Mouse (Mus musculus) embryonic facial prominence, embryonic 15.5 days (tissue): ENCODE measurements around the gene Dpf1. TPM values are rescaled to one million over a fixed set of nuclear protein-coding genes. Genes with fewer than 3 reads are reported as not detected.
A peak's percentile ranks its signal among the peaks of the same experiment; 100 is the strongest.

Experiments used
- ATAC-seq: fragments of 200-750 bp; cut with Nextera tagmentation; 2 replicates; pipeline ENCODE4 v1.8.0; 2017; ENCODE audit warnings: low read depth, moderate TSS enrichment; ENCODE audit not compliant: insufficient number of reproducible peaks, low FRiP score, low TSS enrichment
- H3K27ac ChIP-seq: fragments of 300-500 bp; sonication (generic); replicated peaks from 2 replicates; pipeline ENCODE4 v1.5.1; 2015; ENCODE audit warnings: mild to moderate bottlenecking, inconsistent platforms
- H3K27me3 ChIP-seq: fragments of 300-500 bp; sonication (generic); 2 replicates; pipeline ENCODE4 v1.6.1; 2015; ENCODE audit warnings: inconsistent platforms
- H3K36me3 ChIP-seq: fragments of 300-500 bp; sonication (generic); 2 replicates; pipeline ENCODE4 v1.6.1; 2015; ENCODE audit warnings: mild to moderate bottlenecking, inconsistent platforms
- H3K4me1 ChIP-seq: fragments of 300-500 bp; sonication (generic); 2 replicates; pipeline ENCODE4 v1.6.1; 2015; ENCODE audit warnings: inconsistent platforms
- H3K4me2 ChIP-seq: fragments of 300-500 bp; sonication (generic); replicated peaks from 2 replicates; pipeline ENCODE4 v1.6.1; 2015; ENCODE audit warnings: mild to moderate bottlenecking, inconsistent platforms
- H3K4me3 ChIP-seq: fragments of 300-500 bp; sonication (generic); replicated peaks from 2 replicates; pipeline ENCODE4 v1.5.1; 2015; ENCODE audit warnings: mild to moderate bottlenecking, inconsistent platforms
- H3K9ac ChIP-seq: fragments of 300-500 bp; sonication (generic); 2 replicates; pipeline ENCODE4 v1.6.1; 2015; ENCODE audit warnings: inconsistent platforms
- H3K9me3 ChIP-seq: fragments of 300-500 bp; sonication (generic); replicated peaks from 2 replicates; pipeline ENCODE4 v1.6.1; 2016; ENCODE audit warnings: inconsistent platforms
- WGBS: fragments of 180-500 bp; shearing (Covaris S2); methylation state at CpG from one replicate; pipeline ENCODE4 v1.1.7; 2015; 5-methylcytosine and 5-hydroxymethylcytosine counted together
- polyA plus RNA-seq: library from polyadenylated mRNA; unstranded; fragments of >200 nt; fragmentation: Nextera tagmentation; extraction: Ambion mirVana; gene quantifications from 2 replicates; pipeline ENCODE4 v1.2.1, GENCODE M21; 2015

Gene Dpf1
- polyA plus RNA-seq, 1 experiment from 2014 or later = 20.4 TPM

DNA sequence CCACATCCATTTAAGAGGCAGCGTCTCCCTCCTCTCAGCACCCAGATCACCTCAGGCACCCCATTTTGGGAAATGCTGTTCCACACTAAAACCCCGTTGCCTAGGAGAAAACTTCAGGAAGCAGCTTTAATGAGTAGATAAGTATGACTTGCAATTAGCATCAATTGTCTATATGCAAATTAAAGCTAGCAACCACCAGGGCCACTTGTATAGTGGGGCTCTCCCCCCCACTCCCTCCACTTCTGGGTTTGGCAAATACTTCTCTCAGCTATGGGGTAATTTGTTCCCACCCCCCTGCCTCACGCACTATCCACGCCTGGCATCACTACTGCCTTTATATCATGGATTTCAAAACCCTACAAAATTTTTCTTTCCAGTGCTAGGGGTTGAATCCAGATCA is 41.8 kb downstream of the Dpf1 start:
- Histone ChIP-seq H3K9ac (no peak overlapping the region), H3K27ac (no peak overlapping the region), H3K4me1 (peaks cover 14% of the 10 kb centered on the region), H3K4me3 (no peak overlapping the region), H3K36me3 (peaks cover 47% of the 10 kb centered on the region), H3K9me3 (no peaks in the 10 kb centered on the region), H3K27me3 (no peaks in the 10 kb centered on the region), H3K4me2 (no peak overlapping the region)
- ATAC-seq = no peak
- 79% methylated on average over 4 of the region's 4 CpGs for WGBS

DNA sequence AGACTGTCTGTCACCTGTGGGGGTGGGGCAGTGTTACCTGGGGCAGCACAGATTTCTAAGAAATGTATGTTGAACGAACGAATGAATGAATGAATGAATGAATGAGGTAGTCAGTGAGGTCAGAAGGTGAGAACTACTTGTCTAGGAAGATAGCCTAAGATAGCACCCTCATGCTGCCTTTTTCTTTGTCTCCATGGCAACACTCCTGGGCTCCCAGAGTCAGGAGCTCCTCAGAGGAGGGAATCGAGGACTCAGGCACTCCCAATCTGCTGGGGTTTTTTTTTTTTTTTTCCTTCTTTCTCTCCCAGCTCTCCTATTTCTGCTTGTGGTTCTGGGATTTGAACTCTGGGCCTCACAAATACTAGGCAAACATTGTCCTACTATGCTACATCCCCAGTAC is 42.5 kb downstream of the Dpf1 start:
- H3K4me3 ChIP-seq = no peak overlapping the region
- no peaks in the 10 kb centered on the region for H3K9me3 ChIP-seq
- ATAC-seq = no peak
- H3K27ac ChIP-seq = no peak overlapping the region
- H3K4me2 ChIP-seq = no peak overlapping the region
- peaks cover 13% of the 10 kb centered on the region for H3K4me1 ChIP-seq
- H3K36me3 ChIP-seq = peaks cover 49% of the 10 kb centered on the region
- H3K27me3 ChIP-seq = no peaks in the 10 kb centered on the region
- no peak overlapping the region for H3K9ac ChIP-seq
- WGBS = 78% methylated on average over 3 of the region's 3 CpGs

DNA sequence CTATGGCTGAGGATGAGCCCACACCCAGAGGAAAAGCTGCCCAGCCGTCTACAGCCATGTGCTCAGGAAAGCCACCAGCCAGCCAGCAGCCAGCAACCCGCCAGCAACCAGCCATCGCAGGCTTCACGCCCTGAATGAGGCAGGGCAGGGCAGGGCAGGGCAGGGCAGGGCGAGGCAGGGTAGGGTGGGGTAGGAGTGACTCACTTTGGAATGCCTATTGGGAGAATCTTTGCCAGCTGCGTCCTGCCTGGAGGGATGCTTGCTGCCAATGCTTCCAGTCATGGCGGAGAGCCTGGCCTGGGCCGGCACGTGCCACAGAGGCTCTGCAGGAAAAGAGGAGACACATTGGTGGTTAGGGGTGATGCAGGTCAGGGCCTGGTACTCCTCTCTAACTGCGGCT is 46.7 kb downstream of the Dpf1 start:
- 67% methylated on average over 10 of the region's 10 CpGs for WGBS
- Histone ChIP-seq H3K27ac (no peak overlapping the region), H3K9ac (no peak overlapping the region), H3K4me3 (no peak overlapping the region), H3K36me3 (peaks cover 77% of the 10 kb centered on the region), H3K9me3 (no peaks in the 10 kb centered on the region), H3K4me2 (no peak overlapping the region), H3K4me1 (no peaks in the 10 kb centered on the region), H3K27me3 (no peaks in the 10 kb centered on the region)
- ATAC-seq = 0 out of 2 replicates have a peak, but pooled peaks have one; percentile 16

DNA sequence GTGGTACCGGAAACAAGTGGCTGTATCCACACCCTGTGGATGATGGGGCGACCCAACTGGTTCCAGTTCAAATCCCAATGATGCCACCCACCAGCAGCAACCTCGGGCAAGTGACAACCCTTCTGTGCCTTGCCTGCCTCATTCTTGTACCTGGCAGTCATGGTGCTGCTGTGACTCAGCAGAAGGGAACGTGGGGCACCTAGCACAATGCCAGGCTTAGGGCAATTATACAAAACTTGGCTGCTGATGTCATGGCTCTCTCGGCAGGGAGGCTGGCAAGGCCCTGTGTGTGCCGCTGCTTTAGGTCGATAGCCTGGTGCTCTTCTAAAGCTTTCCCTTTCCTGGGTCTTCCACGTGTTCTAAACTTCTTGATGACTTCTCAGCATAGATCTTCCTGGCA is 48.5 kb downstream of the Dpf1 start:
- ATAC-seq = no peak
- H3K9me3 ChIP-seq = no peaks in the 10 kb centered on the region
- H3K27me3 ChIP-seq = no peaks in the 10 kb centered on the region
- no peaks in the 10 kb centered on the region for H3K4me1 ChIP-seq
- H3K4me3 ChIP-seq = no peak overlapping the region
- H3K27ac ChIP-seq = no peak overlapping the region
- peaks cover 82% of the 10 kb centered on the region for H3K36me3 ChIP-seq
- H3K9ac ChIP-seq = no peak overlapping the region
- WGBS = 85% methylated on average over 8 of the region's 8 CpGs
- no peak overlapping the region for H3K4me2 ChIP-seq

DNA sequence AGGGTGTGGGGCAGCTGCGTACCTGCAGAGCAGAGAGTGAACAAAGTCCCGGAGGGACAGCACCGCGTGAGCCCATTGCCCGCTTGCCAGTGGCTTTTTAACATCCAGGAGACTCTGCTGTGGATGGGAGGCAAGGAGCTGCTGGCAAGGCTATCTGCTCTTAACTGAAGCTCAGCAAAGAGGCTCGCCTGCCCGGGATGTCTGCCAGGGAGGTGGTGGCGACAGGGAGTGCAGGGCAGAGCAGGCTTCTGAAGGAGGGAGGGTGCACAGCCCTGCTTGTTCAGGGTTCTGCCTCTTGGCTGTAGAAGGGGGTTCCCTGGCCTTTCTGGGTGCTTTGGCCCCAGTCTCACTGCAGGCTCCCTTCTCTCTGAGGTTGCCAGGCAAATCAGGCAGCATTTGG is 50.4 kb downstream of the Dpf1 start:
- H3K27me3 ChIP-seq = no peaks in the 10 kb centered on the region
- no peaks in the 10 kb centered on the region for H3K9me3 ChIP-seq
- no peak overlapping the region for H3K4me2 ChIP-seq
- no peak overlapping the region for H3K27ac ChIP-seq
- H3K9ac ChIP-seq = no peak overlapping the region
- no peak for ATAC-seq
- 79% methylated on average over 8 of the region's 8 CpGs for WGBS
- H3K4me3 ChIP-seq = no peak overlapping the region
- H3K36me3 ChIP-seq = peaks cover 72% of the 10 kb centered on the region
- no peaks in the 10 kb centered on the region for H3K4me1 ChIP-seq

DNA sequence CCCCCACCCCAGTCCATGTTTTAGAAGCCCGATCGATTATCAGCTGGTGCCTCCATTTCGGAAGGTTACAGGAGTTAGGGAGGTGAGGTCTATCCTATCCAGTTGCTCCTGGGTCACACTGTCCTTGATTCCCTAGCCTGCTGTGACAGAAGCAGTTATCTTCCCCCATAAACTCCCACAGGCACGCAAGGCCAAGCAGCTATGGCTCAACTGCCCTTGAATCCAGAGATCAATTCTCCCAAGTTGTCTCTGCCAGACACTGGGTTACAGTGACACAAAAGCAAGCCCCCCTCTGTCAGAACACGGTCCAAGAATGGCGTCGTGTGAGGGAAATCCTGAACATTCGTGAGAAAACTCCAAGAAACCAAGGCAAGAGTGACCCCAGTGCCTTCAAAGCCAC is 51.7 kb downstream of the Dpf1 start:
- 95% methylated on average over 8 of the region's 8 CpGs for WGBS
- ATAC-seq = no peak
- Histone ChIP-seq H3K36me3 (peaks cover 64% of the 10 kb centered on the region), H3K27me3 (no peaks in the 10 kb centered on the region), H3K27ac (no peak overlapping the region), H3K4me3 (no peak overlapping the region), H3K9ac (no peak overlapping the region), H3K4me2 (no peak overlapping the region), H3K4me1 (no peaks in the 10 kb centered on the region), H3K9me3 (no peaks in the 10 kb centered on the region)

DNA sequence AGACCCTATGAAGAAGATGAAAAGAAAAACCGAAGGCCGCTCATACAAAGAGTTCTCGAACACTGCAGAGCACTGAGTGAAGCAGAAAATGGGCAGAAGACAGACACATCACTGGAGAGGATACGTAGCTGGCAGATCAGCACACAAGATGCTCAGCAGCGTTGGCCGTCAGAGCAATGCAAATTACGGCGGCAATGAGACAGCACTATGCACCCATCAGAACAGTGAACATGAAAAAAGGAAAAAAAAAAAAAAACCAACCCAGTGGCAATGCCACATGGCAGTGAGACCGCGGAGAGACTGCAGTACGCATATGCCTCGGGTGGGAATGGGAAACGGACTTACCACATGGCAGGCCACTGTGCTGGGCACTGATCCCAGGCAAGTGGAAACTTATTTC is 57.7 kb downstream of the Dpf1 start:
- ATAC-seq = no peak
- no peaks in the 10 kb centered on the region for H3K9me3 ChIP-seq
- H3K36me3 ChIP-seq = peaks cover 39% of the 10 kb centered on the region
- no peak overlapping the region for H3K4me3 ChIP-seq
- no peaks in the 10 kb centered on the region for H3K27me3 ChIP-seq
- H3K27ac ChIP-seq = no peak overlapping the region
- no peak overlapping the region for H3K9ac ChIP-seq
- WGBS = 83% methylated on average over 13 of the region's 13 CpGs
- H3K4me2 ChIP-seq = no peak overlapping the region
- H3K4me1 ChIP-seq = no peaks in the 10 kb centered on the region

DNA sequence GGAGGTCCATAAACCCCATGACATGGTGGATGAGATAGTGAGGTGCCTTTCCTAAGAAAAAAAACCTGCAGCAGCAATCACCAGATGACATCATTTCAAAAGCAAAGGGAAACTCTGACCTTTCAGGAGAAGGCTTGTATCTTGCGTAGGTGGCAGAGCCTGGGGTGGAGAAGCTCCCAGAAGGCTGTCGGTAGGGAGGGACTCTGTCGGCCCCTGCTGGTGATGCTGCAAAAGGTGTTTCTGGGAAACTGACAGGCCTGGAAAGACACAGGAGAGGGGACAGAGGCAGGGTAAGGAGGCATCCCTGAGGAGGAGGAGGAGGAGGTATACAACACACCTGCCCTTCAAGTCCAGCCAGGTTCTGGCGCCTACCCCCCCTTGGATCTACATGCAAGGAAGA is 60.3 kb downstream of the Dpf1 start:
- H3K27me3 ChIP-seq = no peaks in the 10 kb centered on the region
- peaks cover 28% of the 10 kb centered on the region for H3K36me3 ChIP-seq
- WGBS = 17% methylated on average over 4 of the region's 4 CpGs
- H3K9me3 ChIP-seq = no peaks in the 10 kb centered on the region
- no peaks in the 10 kb centered on the region for H3K4me1 ChIP-seq
- no peak overlapping the region for H3K4me3 ChIP-seq
- no peak overlapping the region for H3K27ac ChIP-seq
- no peak overlapping the region for H3K4me2 ChIP-seq
- ATAC-seq = no peak
- no peak overlapping the region for H3K9ac ChIP-seq

DNA sequence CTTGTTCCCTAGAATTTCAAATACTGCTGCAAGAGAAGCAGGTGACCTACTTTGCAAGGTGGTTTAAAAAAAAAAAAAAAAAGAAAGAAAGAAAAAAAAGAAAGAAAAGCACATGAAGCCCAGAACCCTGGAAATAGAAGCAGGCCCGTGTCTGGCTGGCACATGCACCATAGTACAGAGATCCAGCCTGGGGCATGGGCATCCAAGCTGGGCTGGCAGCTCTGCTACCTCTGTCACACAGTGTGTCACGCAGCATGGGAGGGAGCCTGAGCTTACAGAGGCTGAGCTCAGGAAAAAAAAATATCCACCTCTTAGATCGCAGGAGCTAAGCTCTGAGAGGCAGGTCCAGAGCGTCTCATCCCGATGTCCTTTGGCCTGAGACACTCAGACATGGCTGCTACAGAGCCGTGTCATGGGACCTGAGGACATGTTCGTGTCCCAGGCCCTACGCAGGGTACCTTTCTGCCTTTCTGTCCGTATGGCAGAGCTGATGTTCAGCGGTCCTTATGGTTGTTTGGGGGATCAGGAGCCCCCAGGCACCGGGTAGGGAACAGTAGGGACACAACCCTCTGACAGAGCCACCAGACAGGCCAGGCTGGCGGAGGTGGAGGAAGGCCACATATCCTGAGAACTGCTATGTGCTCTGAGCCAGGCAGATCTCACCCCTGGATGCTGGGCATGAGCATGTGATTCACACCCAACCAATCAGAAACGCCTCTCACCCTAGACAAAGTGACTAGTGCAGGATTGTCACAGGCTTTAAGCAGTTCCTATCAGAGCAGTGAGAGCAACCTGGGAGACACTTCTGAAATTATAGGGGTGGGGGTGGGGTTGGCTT is 63.6 kb downstream of the Dpf1 start:
- no peaks in the 10 kb centered on the region for H3K4me1 ChIP-seq
- no peak for ATAC-seq
- H3K36me3 ChIP-seq = peaks cover 36% of the 10 kb centered on the region
- no peak overlapping the region for H3K4me3 ChIP-seq
- H3K9me3 ChIP-seq = no peaks in the 10 kb centered on the region
- 82% methylated on average over 13 of the region's 13 CpGs for WGBS
- no peaks in the 10 kb centered on the region for H3K27me3 ChIP-seq
- H3K4me2 ChIP-seq = no peak overlapping the region
- H3K9ac ChIP-seq = no peak overlapping the region
- H3K27ac ChIP-seq = no peak overlapping the region

Other genes with a start within 250 kb of the Dpf1 start
- gene Ryr1, start 178.8 kb upstream of the Dpf1 start, polyA plus RNA-seq = 8.0 and 10.6 TPM in 2 replicates
- 0.63 and 0.95 TPM in 2 replicates for gene Rasgrp4, start 169.1 kb upstream of the Dpf1 start, polyA plus RNA-seq
- gene Fam98c, start 147.7 kb upstream of the Dpf1 start, polyA plus RNA-seq = 22.8 and 24.6 TPM in 2 replicates
- gene Ggn, start 133.7 kb upstream of the Dpf1 start, polyA plus RNA-seq = 0.51 and 0.69 TPM in 2 replicates
- 2.5 and 3.3 TPM in 2 replicates for gene Spred3, start 133.5 kb upstream of the Dpf1 start, polyA plus RNA-seq
- gene Psmd8, start 123.2 kb upstream of the Dpf1 start, polyA plus RNA-seq = 259 and 275 TPM in 2 replicates
- gene Catsperg1, start 89.9 kb upstream of the Dpf1 start, polyA plus RNA-seq = 1.1 and 1.3 TPM in 2 replicates
- 3.3 and 4.2 TPM in 2 replicates for gene Kcnk6, start 71.4 kb upstream of the Dpf1 start, polyA plus RNA-seq
- gene Yif1b, start 65.6 kb upstream of the Dpf1 start, polyA plus RNA-seq = 121 TPM in 2 replicates
- gene 2200002D01Rik, start 55.5 kb upstream of the Dpf1 start, polyA plus RNA-seq = 11.5 and 12.2 TPM in 2 replicates
- gene Spint2, start 22.0 kb upstream of the Dpf1 start, polyA plus RNA-seq = 212 and 261 TPM in 2 replicates
- gene Ppp1r14a, start 14.6 kb upstream of the Dpf1 start, polyA plus RNA-seq = 17.3 and 18.1 TPM in 2 replicates
- 21.6 and 22.4 TPM in 2 replicates for gene Sipa1l3, start 214.7 kb downstream of the Dpf1 start, polyA plus RNA-seq